Mouse (Mus musculus): ENCODE data around the gene Gpr82. TPM values are rescaled to one million over a fixed set of nuclear protein-coding genes. Genes with fewer than 3 reads are reported as not detected.

Gene Gpr82
- polyA plus RNA-seq, 1 experiment = 1.6 TPM

DNA sequence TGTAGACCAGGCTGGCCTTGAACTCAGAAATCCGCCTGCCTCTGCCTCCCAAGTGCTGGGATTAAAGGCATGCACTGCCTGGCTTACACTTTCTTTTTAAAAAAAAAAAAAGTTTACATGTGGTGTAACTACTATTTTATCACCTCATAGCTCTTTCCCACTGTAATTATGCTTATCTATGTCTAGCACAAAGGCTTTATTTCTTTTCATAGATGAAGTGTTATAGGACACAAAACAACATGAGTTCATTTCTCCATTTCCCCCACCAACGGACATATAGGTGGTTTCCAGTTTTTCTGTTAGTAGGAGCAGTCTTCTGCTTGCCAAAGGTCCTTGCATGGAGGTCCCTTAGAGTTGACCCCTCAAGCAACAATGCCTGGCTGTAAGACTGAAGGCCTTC, 9.3 kb upstream of the Gpr82 start:
- no peak overlapping the region for H3K4me3 ChIP-seq (ENCODE audit: insufficient read depth, low read length)
- H3K27ac ChIP-seq (ENCODE audit: insufficient read depth, low read depth, low read length) = peak overlapping the region; percentile 48
- TF ChIP-seq CTCF (IDR thresholded peaks at IDR 0.05; ENCODE audit: low read depth, low read length) = no peak
- no peak for TF ChIP-seq POLR2A (IDR thresholded peaks at IDR 0.05; ENCODE audit: borderline replicate concordance, low read depth, low read length)
- peaks cover 35% of the 10 kb centered on the region for H3K4me1 ChIP-seq (ENCODE audit: control insufficient read depth, insufficient read depth, low read length)

DNA sequence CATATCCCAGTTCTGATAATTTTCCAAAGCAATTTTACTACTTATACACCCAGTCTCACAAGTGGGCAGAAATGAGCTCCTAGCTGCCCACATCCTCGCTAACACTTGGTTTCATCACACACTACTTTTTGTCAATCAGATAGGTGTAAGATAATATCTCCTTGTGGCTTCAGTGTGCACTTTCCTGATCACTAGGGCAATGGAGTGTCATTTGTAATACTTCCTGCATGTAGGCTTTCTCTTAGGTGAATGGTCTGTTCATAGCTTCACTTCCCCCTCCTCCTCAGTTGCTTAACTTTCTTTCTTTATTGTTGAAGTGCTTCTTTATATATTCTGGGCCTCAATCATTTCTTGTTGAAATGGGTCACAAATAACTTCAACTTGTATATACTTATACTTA, 8.9 kb upstream of the Gpr82 start:
- H3K27ac ChIP-seq (ENCODE audit: insufficient read depth, low read depth, low read length) = peak overlapping the region; percentile 48
- TF ChIP-seq CTCF (IDR thresholded peaks at IDR 0.05; ENCODE audit: low read depth, low read length) (no peak), POLR2A (IDR thresholded peaks at IDR 0.05; ENCODE audit: borderline replicate concordance, low read depth, low read length) (no peak)
- H3K4me1 ChIP-seq (ENCODE audit: control insufficient read depth, insufficient read depth, low read length) = peaks cover 35% of the 10 kb centered on the region
- no peak overlapping the region for H3K4me3 ChIP-seq (ENCODE audit: insufficient read depth, low read length)

DNA sequence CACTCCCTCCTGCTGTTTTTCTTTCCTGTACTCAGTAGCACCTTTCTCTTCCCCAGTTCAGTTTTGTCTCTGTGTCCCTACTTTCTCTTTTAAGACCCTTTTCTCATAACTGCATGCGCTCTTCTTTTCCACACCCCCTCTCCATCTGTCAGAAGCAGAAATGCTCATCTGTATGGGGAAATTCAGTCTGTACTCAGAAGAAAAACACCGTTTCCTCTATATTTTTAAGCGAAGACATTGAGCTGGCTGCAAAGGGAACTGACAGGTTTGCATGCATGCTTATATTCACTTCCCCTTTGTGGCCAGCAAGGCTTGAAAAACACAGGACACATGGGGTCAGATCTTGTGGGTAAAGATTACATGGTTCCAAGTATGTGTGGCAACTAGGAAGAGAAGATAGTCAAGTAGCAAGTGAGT, 6.2 kb upstream of the Gpr82 start:
- TF ChIP-seq CTCF (IDR thresholded peaks at IDR 0.05; ENCODE audit: low read depth, low read length) (no peak), POLR2A (IDR thresholded peaks at IDR 0.05; ENCODE audit: borderline replicate concordance, low read depth, low read length) (no peak)
- Histone ChIP-seq H3K4me1 (ENCODE audit: control insufficient read depth, insufficient read depth, low read length) (peaks cover 44% of the 10 kb centered on the region), H3K4me3 (ENCODE audit: insufficient read depth, low read length) (no peak overlapping the region), H3K27ac (ENCODE audit: insufficient read depth, low read depth, low read length) (peak overlapping the region; percentile 98)

DNA sequence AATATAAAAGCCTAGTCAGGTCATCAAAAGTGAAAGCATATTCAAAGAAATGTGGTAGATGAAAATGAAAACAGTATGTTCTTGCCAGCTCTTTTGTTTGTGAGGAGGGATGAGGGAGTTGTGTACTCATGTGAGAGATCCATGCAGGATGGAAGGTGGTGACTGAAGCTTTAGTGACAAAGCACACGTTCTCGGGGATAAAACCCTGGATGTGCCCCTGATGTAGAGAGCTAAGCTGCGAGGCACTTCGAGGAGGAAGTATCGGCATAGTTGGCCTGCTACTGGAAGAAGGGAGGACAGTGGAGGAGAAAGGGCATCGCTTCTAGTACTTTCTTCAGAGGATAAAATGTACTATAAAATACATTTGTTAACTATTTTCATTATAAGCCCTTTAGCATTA, 5.3 kb upstream of the Gpr82 start:
- H3K4me3 ChIP-seq (ENCODE audit: insufficient read depth, low read length) = 0 out of 2 replicates have a peak overlapping the region, but pooled peaks have one; percentile 20

DNA sequence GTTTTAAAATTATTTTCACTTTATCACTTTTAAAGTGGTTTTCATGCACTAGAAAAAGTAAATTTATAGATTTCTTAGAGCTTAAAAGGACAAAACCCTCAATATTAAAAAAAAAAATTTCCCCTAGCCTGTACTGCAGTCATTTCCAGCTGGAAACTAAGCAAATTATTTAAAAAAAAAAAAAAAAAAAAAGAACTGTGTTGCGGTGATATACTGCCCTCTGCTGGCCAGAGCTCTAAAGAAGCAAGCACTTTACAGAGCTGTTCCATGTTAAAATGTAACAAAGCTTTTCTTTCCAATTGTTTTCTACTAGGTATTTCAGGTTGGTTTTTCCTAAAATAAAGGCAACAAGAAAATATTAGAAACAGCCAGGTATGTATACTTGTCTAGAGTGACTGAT, 4.4 kb upstream of the Gpr82 start:
- TF ChIP-seq CTCF (IDR thresholded peaks at IDR 0.05; ENCODE audit: low read depth, low read length) (no peak), POLR2A (IDR thresholded peaks at IDR 0.05; ENCODE audit: borderline replicate concordance, low read depth, low read length) (no peak)
- no peak overlapping the region for H3K27ac ChIP-seq (ENCODE audit: insufficient read depth, low read depth, low read length)

More for the DNA sequence above, 5.3 kb upstream of the Gpr82 start:
- Histone ChIP-seq H3K4me1 (ENCODE audit: control insufficient read depth, insufficient read depth, low read length) (peaks cover 44% of the 10 kb centered on the region), H3K27ac (ENCODE audit: insufficient read depth, low read depth, low read length) (peak overlapping the region; percentile 98)
- TF ChIP-seq CTCF (IDR thresholded peaks at IDR 0.05; ENCODE audit: low read depth, low read length) = no peak
- TF ChIP-seq POLR2A (IDR thresholded peaks at IDR 0.05; ENCODE audit: borderline replicate concordance, low read depth, low read length) = no peak

DNA sequence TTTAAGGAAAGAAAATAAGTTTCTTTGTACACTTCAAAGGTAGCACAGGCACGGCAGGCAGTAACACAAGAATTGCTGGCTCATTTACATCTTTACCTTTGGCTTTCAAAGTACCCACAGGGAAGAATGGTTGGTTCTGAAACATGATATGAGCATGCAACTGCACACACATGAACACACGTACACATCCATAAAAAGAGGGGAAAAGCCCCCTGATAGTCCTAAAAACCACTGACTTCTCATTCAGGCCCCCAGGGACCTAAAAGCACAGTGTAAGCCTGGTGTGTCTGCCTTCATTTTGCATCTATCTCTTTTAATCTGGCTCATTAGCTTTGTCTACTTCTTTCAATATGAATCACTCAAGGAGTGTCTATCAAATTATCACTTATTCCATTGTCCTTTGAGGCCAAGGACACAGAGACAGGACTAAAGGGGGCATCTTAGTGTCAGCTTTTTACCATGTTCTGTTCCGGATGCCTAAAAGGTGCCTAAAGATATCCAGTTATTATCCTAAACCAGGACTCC, 2.5 kb upstream of the Gpr82 start:
- H3K27ac ChIP-seq (ENCODE audit: insufficient read depth, low read depth, low read length) = no peak overlapping the region
- no peak overlapping the region for H3K4me3 ChIP-seq (ENCODE audit: insufficient read depth, low read length)
- H3K4me1 ChIP-seq (ENCODE audit: control insufficient read depth, insufficient read depth, low read length) = peaks cover 30% of the 10 kb centered on the region
- TF ChIP-seq POLR2A (IDR thresholded peaks at IDR 0.05; ENCODE audit: borderline replicate concordance, low read depth, low read length) (no peak), CTCF (IDR thresholded peaks at IDR 0.05; ENCODE audit: low read depth, low read length) (no peak)

More for the DNA sequence above, 4.4 kb upstream of the Gpr82 start:
- Histone ChIP-seq H3K4me3 (ENCODE audit: insufficient read depth, low read length) (no peak overlapping the region), H3K4me1 (ENCODE audit: control insufficient read depth, insufficient read depth, low read length) (peaks cover 44% of the 10 kb centered on the region)

DNA sequence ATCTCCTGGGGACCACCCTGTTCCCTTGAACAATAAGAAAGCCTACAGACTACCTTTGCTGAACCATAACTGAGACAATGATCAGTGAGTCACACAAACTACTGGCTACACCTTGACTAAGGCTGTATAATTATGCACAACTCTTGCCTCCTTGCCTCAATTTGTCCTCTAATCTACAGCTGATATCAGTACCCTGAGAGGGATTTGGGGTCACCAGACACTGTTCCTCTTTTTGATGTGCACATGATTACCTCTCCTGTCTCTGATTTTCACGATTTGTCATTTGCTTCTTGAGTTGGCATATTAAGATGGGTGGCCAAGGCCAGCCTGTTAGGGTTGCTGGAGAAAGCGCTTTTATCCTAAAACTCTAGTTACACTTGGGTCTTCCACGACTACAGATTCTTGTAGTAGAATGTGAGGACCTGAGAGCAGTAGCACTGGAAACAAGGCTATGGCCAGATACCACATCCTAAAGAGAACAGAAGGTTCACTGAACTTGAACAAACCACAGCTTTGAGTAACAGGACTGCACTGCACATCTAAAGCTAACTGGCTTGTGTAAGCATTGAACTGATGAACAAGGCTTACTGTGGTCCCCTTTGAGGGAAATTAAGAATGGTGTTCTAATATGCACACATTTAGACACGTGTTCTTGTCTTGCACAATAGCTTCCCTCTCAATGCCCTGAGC, 1.8 kb upstream of the Gpr82 start:
- peak overlapping the region; percentile 36; the same call in 1 of the 2 replicates for H3K27ac ChIP-seq (ENCODE audit: insufficient read depth, low read depth, low read length)
- peaks cover 24% of the 10 kb centered on the region for H3K4me1 ChIP-seq (ENCODE audit: control insufficient read depth, insufficient read depth, low read length)
- TF ChIP-seq POLR2A (IDR thresholded peaks at IDR 0.05; ENCODE audit: borderline replicate concordance, low read depth, low read length) = no peak
- TF ChIP-seq CTCF (IDR thresholded peaks at IDR 0.05; ENCODE audit: low read depth, low read length) = no peak

DNA sequence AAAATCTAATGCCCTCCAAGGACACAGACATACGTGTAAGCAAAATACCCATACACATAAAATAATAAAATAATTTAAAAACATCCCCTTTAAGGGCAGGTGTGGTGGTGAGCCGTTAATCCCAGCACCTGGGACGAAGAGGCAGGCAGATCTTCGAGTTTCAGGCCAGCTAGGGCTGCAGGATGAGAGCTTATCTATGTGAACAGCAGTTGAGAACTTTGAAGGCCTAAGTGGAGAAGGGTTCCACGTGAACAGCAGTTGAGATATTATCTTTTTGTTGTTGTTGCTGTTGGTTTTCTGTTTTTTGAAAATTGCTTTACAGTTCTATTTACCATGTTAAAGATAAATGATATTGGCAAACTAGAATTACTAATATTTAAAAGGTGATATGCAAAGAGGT, 7.7 kb downstream of the Gpr82 start:
- TF ChIP-seq POLR2A (IDR thresholded peaks at IDR 0.05; ENCODE audit: borderline replicate concordance, low read depth, low read length) (no peak), CTCF (IDR thresholded peaks at IDR 0.05; ENCODE audit: low read depth, low read length) (no peak)
- H3K4me1 ChIP-seq (ENCODE audit: control insufficient read depth, insufficient read depth, low read length) = no peaks in the 10 kb centered on the region; the same call in 1 of the 2 replicates
- H3K27ac ChIP-seq (ENCODE audit: insufficient read depth, low read depth, low read length) = no peak overlapping the region
- no peak overlapping the region for H3K4me3 ChIP-seq (ENCODE audit: insufficient read depth, low read length)

More for the DNA sequence above, 1.8 kb upstream of the Gpr82 start:
- no peak overlapping the region for H3K4me3 ChIP-seq (ENCODE audit: insufficient read depth, low read length)

DNA sequence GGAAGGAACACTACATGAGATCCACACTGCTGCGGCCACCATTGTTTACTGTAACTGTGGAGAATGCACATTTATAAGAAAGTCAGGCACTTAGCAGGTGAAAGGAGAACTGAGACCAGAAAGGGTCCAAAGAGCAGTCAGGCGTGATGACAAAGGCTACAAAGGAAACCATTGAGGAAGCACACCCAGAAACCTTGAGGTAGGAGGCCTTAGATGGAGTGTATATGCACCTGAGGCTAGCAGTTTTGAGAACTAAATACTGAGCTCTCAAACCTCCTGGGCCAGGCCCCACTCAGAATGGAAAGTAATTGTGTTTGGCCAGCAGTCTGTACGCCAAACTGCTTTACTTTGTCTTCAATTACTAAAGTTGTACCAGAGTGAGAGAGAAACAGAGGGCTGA, 9.2 kb downstream of the Gpr82 start:
- TF ChIP-seq CTCF (IDR thresholded peaks at IDR 0.05; ENCODE audit: low read depth, low read length) (no peak), POLR2A (IDR thresholded peaks at IDR 0.05; ENCODE audit: borderline replicate concordance, low read depth, low read length) (no peak)
- no peak overlapping the region for H3K27ac ChIP-seq (ENCODE audit: insufficient read depth, low read depth, low read length)
- H3K4me3 ChIP-seq (ENCODE audit: insufficient read depth, low read length) = no peak overlapping the region

DNA sequence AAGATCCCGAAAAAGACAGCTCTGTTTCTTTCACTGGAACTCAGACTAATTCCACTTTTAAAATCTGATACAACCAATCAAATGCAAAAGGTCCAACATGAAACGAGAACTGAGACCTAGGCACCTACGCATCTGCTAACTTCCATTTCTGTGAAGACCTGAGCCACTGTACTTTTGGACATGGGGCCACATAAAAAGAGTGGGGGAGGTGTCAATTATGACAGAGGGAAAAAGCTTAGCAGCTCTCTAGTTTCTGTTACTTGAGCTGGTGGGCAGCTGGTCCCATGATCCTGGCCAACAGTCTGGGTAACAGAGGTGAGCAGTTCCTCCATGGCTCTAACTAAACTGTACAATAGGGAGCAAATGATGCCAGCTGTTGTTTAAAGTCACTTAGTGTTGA, 11.8 kb downstream of the Gpr82 start:
- TF ChIP-seq POLR2A (IDR thresholded peaks at IDR 0.05; ENCODE audit: borderline replicate concordance, low read depth, low read length) (no peak), CTCF (IDR thresholded peaks at IDR 0.05; ENCODE audit: low read depth, low read length) (no peak)
- H3K27ac ChIP-seq (ENCODE audit: insufficient read depth, low read depth, low read length) = no peak overlapping the region
- H3K4me1 ChIP-seq (ENCODE audit: control insufficient read depth, insufficient read depth, low read length) = no peaks in the 10 kb centered on the region; the same call in 1 of the 2 replicates
- H3K4me3 ChIP-seq (ENCODE audit: insufficient read depth, low read length) = no peak overlapping the region

More for the DNA sequence above, 9.2 kb downstream of the Gpr82 start:
- no peaks in the 10 kb centered on the region; the same call in 1 of the 2 replicates for H3K4me1 ChIP-seq (ENCODE audit: control insufficient read depth, insufficient read depth, low read length)
